Mouse (Mus musculus) ovary, postnatal 10 days (tissue): ENCODE results near the gene Zfp36l3.
"Not testable (repeated sequence)": the region's sequence is repeated elsewhere in the genome, so short reads cannot be mapped to it uniquely, and the experiment has no call there.

Experiments used
- DNase-seq: peaks from one replicate; pipeline ENCODE4 v3.0.0; 2022; ENCODE audit warnings: low spot score

Zfp36l3 gene

DNA sequence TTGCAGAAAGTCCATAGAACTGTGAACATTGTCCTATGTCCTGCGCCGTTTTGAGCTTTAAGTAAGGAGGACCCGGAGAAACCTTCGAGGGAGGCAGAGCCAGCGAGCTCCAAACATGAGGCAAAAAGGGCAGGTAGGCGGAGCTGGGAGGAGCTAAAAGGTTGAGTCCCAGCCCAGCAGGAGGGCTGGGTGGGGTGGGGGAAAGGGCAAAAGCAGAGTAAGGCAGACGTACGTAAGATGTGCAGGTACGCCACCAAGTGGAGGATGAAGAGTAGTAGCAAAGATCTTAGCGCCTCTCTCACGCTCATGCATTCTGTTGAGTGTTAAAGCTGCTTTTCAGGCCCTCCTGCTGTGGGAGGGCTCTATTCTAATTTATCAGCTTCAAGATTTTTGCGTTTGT lies at the start of gene Zfp36l3:
Gene Zfp36l3, minus strand, starts transcription at position 119 of the 400 bp plus-strand sequence.
- DNase-seq, result no peak

DNA sequence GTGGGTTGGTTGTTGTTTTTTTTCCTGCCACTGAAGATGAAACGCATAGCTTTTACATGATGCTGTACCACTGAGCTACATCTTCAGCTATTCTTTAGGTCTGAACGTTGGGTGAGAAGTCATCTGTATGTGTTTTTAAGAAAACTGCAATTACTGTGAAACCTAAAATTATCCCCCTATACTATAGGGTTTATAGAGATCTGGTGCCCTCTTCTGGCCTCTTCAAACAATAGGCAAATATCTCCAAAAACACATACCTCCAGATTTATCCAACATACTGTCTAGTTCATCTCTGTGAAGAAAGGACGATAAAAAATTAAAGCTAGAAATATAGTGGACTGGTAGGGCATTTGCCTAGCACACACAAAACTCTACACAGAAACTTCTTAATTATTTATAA lies 22.9 kb upstream of the Zfp36l3 start:
- no peak for DNase-seq

- not testable (repeated sequence) for DNase-seq
Observed at GRCm38 (mm10) chrX:53797519-53797918, 21.3 kb upstream of the Zfp36l3 start, which contains the start of gene Xlr. Xlr (minus strand) TSS chrX:53797706.

DNA sequence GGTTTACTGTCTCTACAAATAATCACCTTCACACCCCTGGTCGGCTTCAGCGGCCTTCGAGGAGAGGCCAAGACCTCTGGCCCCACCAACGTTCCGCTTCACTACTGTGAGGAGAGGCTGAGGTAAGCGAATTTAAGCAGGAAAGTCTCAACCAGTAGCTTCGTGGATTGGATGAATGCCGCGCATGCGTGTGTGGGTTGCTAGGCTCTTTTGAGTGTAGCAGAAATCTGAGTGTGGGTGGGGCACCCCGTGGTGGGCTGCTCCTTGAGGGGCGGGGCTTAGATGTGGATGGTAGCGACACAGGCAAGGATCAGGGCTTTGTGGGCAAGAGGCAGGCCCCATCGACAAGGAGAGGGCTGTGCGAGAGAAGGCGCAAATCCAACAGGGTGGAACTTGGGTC lies 18.5 kb downstream of the Zfp36l3 start, which contains the start of gene 1700013H16Rik:
Gene 1700013H16Rik, minus strand, starts transcription at position 96 of the 400 bp plus-strand sequence.
- DNase-seq, result no peak

DNA sequence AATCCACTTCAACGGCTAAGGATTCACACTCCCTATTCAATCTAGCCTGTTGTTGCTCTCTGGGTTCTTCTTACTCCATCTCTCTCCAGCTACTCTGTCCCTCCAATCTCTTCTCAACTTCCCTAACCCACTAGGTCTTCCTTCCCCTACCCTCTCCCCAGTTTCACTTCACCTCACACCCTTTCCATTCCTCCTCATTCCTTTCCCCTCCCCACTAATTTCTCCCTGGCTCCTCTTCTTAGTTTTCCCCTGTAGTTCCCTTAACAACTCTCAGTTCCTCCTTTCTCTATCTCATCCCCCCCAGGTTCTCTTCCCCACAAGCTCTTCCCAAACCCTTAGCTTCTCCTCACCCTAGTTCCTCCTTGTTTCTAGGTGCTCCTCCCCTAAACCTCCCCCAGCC lies 23.3 kb downstream of the Zfp36l3 start:
- DNase-seq, result no peak

DNA sequence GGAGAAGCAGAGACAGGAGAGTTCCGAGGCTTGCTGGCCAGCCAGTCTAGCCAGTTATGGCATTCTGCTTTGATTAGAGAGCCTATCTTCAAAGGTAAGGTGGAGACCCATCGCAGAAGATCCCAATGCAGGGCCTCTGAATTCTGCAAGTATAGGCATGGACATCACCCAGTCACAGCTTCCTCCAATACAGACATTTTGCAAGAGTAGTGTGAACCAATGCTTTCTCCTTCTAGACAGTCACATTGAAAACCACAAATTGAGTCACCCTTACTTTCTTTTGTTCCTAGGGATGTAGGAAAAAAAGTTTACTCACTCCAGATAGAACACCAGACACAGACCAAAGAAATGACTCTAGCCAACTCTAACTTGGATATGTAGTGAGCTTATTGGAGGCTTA lies 47.2 kb downstream of the Zfp36l3 start:
- DNase-seq, result no peak

DNA sequence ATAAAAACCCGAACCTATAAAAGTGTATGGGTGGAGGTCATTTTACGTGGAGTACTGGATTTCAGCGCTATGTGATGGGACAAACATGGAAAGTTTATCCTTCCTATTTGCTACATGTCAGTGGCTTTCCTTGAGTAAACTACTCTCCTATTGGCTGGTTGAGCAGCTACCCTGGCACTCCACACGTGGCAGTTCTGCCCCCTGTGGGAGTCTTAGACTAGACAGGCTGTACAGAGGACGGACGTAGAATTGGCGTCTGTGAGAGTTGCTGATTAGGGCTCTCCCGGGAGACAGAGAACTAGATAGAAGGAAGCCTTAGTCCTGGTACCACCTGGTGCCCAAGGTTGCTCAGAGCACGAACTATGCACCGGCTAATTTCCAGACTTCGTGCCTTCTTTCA lies 51.6 kb downstream of the Zfp36l3 start, which contains the start of gene 4930502E18Rik:
Gene 4930502E18Rik, plus strand, starts transcription at position 231 of the 400 bp plus-strand sequence.
- DNase-seq, result no peak
